Mouse (Mus musculus) myocyte (in vitro differentiated cells): ENCODE measurements at regions not wholly inside any gene's neighbourhood (a gene's known extent, or its start where the extent isn't known, plus 50 kb on each side); places are given as distances from the start of the nearest gene placed in this dataset.

ENCODE experiments used
- H3K27me3 ChIP-seq: one replicate; pipeline ENCODE4 v1.6.1; 2011; ENCODE audit not compliant: control insufficient read depth, insufficient read depth, insufficient read length
- H3K36me3 ChIP-seq: one replicate; pipeline ENCODE4 v1.6.1; 2011; ENCODE audit not compliant: control insufficient read depth, insufficient read depth
- H3K4me2 ChIP-seq: one replicate; pipeline ENCODE4 v1.6.1; 2011; ENCODE audit warnings: low read depth, control low read depth
- H3K4me3 ChIP-seq: one replicate; pipeline ENCODE4 v1.5.1; 2011; ENCODE audit warnings: mild to moderate bottlenecking, control low read depth, moderate library complexity
- H3K79me2 ChIP-seq: one replicate; pipeline ENCODE4 v1.6.1; 2011; ENCODE audit not compliant: control insufficient read depth, insufficient read depth
- H3ac ChIP-seq: one replicate; pipeline ENCODE4 v1.6.1; 2011; ENCODE audit not compliant: control insufficient read depth, insufficient read length
- CEBPB ChIP-seq: IDR thresholded peaks from 2 replicates; pipeline ENCODE4 v1.6.1; 2011; ENCODE audit warnings: mild to moderate bottlenecking, moderate library complexity; ENCODE audit not compliant: poor library complexity, insufficient read depth, severe bottlenecking
- E2F4 ChIP-seq: IDR thresholded peaks from one replicate; pipeline ENCODE4 v1.6.1; 2011; ENCODE audit warnings: mild to moderate bottlenecking, control low read depth, moderate library complexity; ENCODE audit not compliant: insufficient read depth
- MAX ChIP-seq: IDR thresholded peaks from one replicate; pipeline ENCODE4 v1.6.1; 2011; ENCODE audit warnings: low read depth, mild to moderate bottlenecking, control low read depth
- MYOD1 ChIP-seq, 3 experiments: IDR thresholded peaks; one replicate each; pipeline ENCODE4 v1.6.1; 2011; ENCODE audit warnings: control low read depth in 2 of 3, low read depth in 2 of 3, mild to moderate bottlenecking in 2 of 3, moderate library complexity in 1 of 3; ENCODE audit not compliant: insufficient read length in 2 of 3, control insufficient read depth in 1 of 3
- MYOG ChIP-seq, 3 experiments: IDR thresholded peaks; one replicate each; pipeline ENCODE4 v1.6.1; 2011; ENCODE audit warnings: control low read depth in 2 of 3, low read depth in 2 of 3, mild to moderate bottlenecking in 2 of 3; ENCODE audit not compliant: insufficient read length in 2 of 3, control insufficient read depth in 1 of 3, insufficient read depth in 1 of 3
- POLR2A ChIP-seq: IDR thresholded peaks from one replicate; pipeline ENCODE4 v1.6.1; 2011; ENCODE audit warnings: low read depth, mild to moderate bottlenecking, control low read depth, moderate library complexity; ENCODE audit not compliant: insufficient read length
- POLR2AphosphoS2 ChIP-seq: IDR thresholded peaks from one replicate; pipeline ENCODE4 v1.6.1; 2011; ENCODE audit warnings: low read depth, control low read depth; ENCODE audit not compliant: insufficient read length
- REST ChIP-seq: IDR thresholded peaks from one replicate; pipeline ENCODE4 v1.6.1; 2011; ENCODE audit warnings: mild to moderate bottlenecking, control low read depth, moderate library complexity; ENCODE audit not compliant: insufficient read depth, insufficient read length
- SRF ChIP-seq: IDR thresholded peaks from one replicate; pipeline ENCODE4 v1.6.1; 2011; ENCODE audit warnings: low read depth; ENCODE audit not compliant: control insufficient read depth, insufficient read length
- TCF12 ChIP-seq: IDR thresholded peaks from one replicate; pipeline ENCODE4 v1.6.1; 2011; ENCODE audit warnings: mild to moderate bottlenecking, control low read depth; ENCODE audit not compliant: poor library complexity, insufficient read depth, severe bottlenecking
- TCF3 ChIP-seq: IDR thresholded peaks from one replicate; pipeline ENCODE4 v1.6.1; 2011; ENCODE audit warnings: low read depth, control low read depth; ENCODE audit not compliant: insufficient read length
- USF1 ChIP-seq: IDR thresholded peaks from one replicate; pipeline ENCODE4 v1.6.1; 2011; ENCODE audit warnings: low read depth, mild to moderate bottlenecking, control low read depth, moderate library complexity

GRCm38 (mm10) chr5:133754180-133754579 lies 345.3 kb upstream of the Castor2 start:
- TF ChIP-seq CEBPB, result no peak
- TF ChIP-seq USF1, result no peak
- no peak for TF ChIP-seq MYOG (IDR thresholded peaks at IDR 0.05; ENCODE audit: control insufficient read depth in 1 of 3, insufficient read depth in 1 of 3, insufficient read length in 2 of 3, low read depth in 2 of 3)
- no peak for TF ChIP-seq TCF12
- TF ChIP-seq MAX, result no peak
- no peak for TF ChIP-seq SRF
- Histone ChIP-seq H3K79me2 (no peaks in the 10 kb centered on the region), H3K4me3 (no peak overlapping the region)

DNA sequence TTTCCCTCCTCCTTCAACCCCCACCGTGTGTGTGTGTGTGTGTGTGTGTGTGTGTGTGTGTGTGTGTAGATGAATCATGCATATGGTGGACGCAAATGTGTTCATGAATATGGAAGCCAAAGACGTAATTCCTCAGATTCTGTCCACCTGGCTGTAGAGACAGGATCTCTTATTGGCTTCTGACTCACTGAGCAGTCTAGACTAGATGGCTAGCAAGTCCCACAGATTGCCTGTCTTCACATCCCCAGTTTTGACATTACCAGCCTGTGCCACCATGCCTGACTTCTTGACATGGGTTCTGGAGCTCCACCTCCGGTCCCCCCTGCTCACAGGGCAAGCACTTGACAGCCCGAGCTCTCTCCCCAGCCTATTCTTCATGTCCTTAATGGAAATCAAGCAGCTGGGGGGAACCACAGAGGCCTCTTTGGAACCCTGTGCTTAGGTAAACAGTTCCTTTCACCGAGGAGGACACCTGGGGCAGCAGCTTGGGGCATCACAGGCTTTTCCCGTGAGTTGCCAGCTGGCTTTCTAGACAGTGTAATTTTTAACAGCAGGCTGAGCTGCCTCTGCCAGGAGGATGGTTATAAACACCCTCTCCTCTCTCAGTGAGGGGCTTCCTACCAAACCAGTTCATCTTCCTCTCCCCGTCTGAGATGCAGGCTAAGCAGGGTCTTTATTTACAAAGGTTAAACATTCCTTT lies 345.9 kb upstream of the Castor2 start:
- H3K4me2 ChIP-seq, result no peak overlapping the region
- no peaks in the 10 kb centered on the region for H3K36me3 ChIP-seq
- H3K4me3 ChIP-seq, result no peak overlapping the region
- H3ac ChIP-seq, result no peak overlapping the region
- H3K79me2 ChIP-seq, result no peaks in the 10 kb centered on the region
- H3K27me3 ChIP-seq, result no peaks in the 10 kb centered on the region
- TF ChIP-seq E2F4 (no peak), USF1 (no peak)

More at GRCm38 (mm10) chr5:133754180-133754579, 345.3 kb upstream of the Castor2 start:
- no peaks in the 10 kb centered on the region for H3K36me3 ChIP-seq
- no peak overlapping the region for H3K4me2 ChIP-seq
- no peaks in the 10 kb centered on the region for H3K27me3 ChIP-seq
- no peak overlapping the region for H3ac ChIP-seq

- H3K27me3 ChIP-seq, result no peaks in the 10 kb centered on the region
- H3K4me2 ChIP-seq, result no peak overlapping the region
- TF ChIP-seq CEBPB (no peak), MAX (no peak), MYOG (IDR thresholded peaks at IDR 0.05; ENCODE audit: control insufficient read depth in 1 of 3, insufficient read depth in 1 of 3, insufficient read length in 2 of 3, low read depth in 2 of 3) (no peak), REST (no peak), POLR2AphosphoS2 (no peak), E2F4 (no peak), TCF12 (no peak), TCF3 (no peak), MYOD1 (IDR thresholded peaks at IDR 0.05; ENCODE audit: control insufficient read depth in 1 of 3, insufficient read length in 2 of 3, low read depth in 2 of 3) (no peak), SRF (no peak), USF1 (no peak), POLR2A (no peak)
- no peaks in the 10 kb centered on the region for H3K36me3 ChIP-seq
- no peak overlapping the region for H3K4me3 ChIP-seq
- no peak overlapping the region for H3ac ChIP-seq
- H3K79me2 ChIP-seq, result no peaks in the 10 kb centered on the region
These were observed 352.6 kb upstream of the Castor2 start for GRCm38 (mm10) chr5:133746960-133747359.

DNA sequence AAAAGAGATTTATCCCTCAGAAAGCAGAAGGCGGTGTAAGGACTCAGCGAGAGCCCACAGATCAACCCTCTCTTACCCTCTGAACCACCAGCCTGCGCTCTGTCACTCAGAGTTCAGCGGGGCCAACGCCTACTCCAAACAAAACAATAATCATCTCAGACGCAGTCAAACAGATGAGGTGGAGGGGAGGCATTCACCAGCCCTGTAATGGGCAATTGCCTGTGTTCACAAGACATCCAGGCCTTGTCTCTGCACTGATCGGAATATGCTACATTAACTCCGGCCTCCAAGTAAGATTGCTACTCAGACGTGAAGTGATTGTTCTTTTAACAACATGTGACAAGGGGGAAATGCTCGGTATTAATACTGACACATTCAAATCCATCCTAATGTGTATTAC lies 353.1 kb upstream of the Castor2 start:
- no peaks in the 10 kb centered on the region for H3K79me2 ChIP-seq
- no peak for TF ChIP-seq POLR2AphosphoS2
- TF ChIP-seq MYOG (IDR thresholded peaks at IDR 0.05; ENCODE audit: control insufficient read depth in 1 of 3, insufficient read depth in 1 of 3, insufficient read length in 2 of 3, low read depth in 2 of 3), result no peak
- TF ChIP-seq SRF, result no peak
- TF ChIP-seq POLR2A, result no peak
- TF ChIP-seq CEBPB, result no peak
- no peak for TF ChIP-seq REST
- TF ChIP-seq MYOD1 (IDR thresholded peaks at IDR 0.05; ENCODE audit: control insufficient read depth in 1 of 3, insufficient read length in 2 of 3, low read depth in 2 of 3), result no peak
- no peak overlapping the region for H3K4me2 ChIP-seq
- H3K4me3 ChIP-seq, result no peak overlapping the region
- no peaks in the 10 kb centered on the region for H3K36me3 ChIP-seq
- no peak overlapping the region for H3ac ChIP-seq
- no peaks in the 10 kb centered on the region for H3K27me3 ChIP-seq

GRCm38 (mm10) chr5:133744136-133744535 lies 355.4 kb upstream of the Castor2 start:
- Histone ChIP-seq H3K36me3 (no peaks in the 10 kb centered on the region), H3K4me2 (no peak overlapping the region), H3K4me3 (no peak overlapping the region), H3K27me3 (no peaks in the 10 kb centered on the region), H3ac (no peak overlapping the region), H3K79me2 (no peaks in the 10 kb centered on the region)
- TF ChIP-seq CEBPB, result no peak
- no peak for TF ChIP-seq TCF12
- TF ChIP-seq MAX, result no peak
- no peak for TF ChIP-seq MYOG (IDR thresholded peaks at IDR 0.05; ENCODE audit: control insufficient read depth in 1 of 3, insufficient read depth in 1 of 3, insufficient read length in 2 of 3, low read depth in 2 of 3)
- TF ChIP-seq E2F4, result no peak
- no peak for TF ChIP-seq USF1
- TF ChIP-seq MYOD1 (IDR thresholded peaks at IDR 0.05; ENCODE audit: control insufficient read depth in 1 of 3, insufficient read length in 2 of 3, low read depth in 2 of 3), result no peak
- TF ChIP-seq REST, result no peak
- TF ChIP-seq TCF3, result no peak
- no peak for TF ChIP-seq POLR2A
- TF ChIP-seq SRF, result no peak
- no peak for TF ChIP-seq POLR2AphosphoS2
